Mouse (Mus musculus) frontal cortex, adult 2 months (tissue): ENCODE measurements around the gene Sgf29. TPM values are rescaled to one million over a fixed set of nuclear protein-coding genes. Genes with fewer than 3 reads are reported as not detected.
"Not testable (repeated sequence)": the region's sequence is repeated elsewhere in the genome, so short reads cannot be mapped to it uniquely, and the experiment has no call there.

Source experiments
- DNase-seq, 2 experiments: peaks; one replicate each; pipeline ENCODE4 v3.0.0; 2022; ENCODE audit warnings: low spot score in 1 of 2; ENCODE audit errors: extremely low spot score in 1 of 2
- polyA plus RNA-seq: library from polyadenylated mRNA; depleted of rRNA; stranded (reverse); fragments of >200 nt; gene quantifications from 2 replicates; pipeline ENCODE4 v1.2.3, GENCODE M21; 2012

Gene Sgf29
- polyA plus RNA-seq, 1 experiment: 40.2 TPM

- DNase-seq: no peak
Measured at GRCm38 (mm10) chr7:126678545-126679341, 29.6 kb downstream of the Sgf29 start.

- DNase-seq: no peak
Measured at GRCm38 (mm10) chr7:126679683-126680082, 30.6 kb downstream of the Sgf29 start.

GRCm38 (mm10) chr7:126681221-126681620, 32.1 kb downstream of the Sgf29 start:
- DNase-seq: no peak

- DNase-seq: not testable (repeated sequence)
Measured at GRCm38 (mm10) chr7:126688156-126688555, 39.0 kb downstream of the Sgf29 start.

- DNase-seq: no peak
Measured at GRCm38 (mm10) chr7:126689021-126689420, 39.9 kb downstream of the Sgf29 start.

- DNase-seq: no peak
Measured at GRCm38 (mm10) chr7:126690737-126691136, 41.6 kb downstream of the Sgf29 start.

GRCm38 (mm10) chr7:126691676-126692075, 42.6 kb downstream of the Sgf29 start:
- no peak for DNase-seq

GRCm38 (mm10) chr7:126692426-126692825, 43.3 kb downstream of the Sgf29 start:
- DNase-seq: no peak

- DNase-seq: peak; percentile 59 to 93
Measured at GRCm38 (mm10) chr7:126693256-126693655, 44.1 kb downstream of the Sgf29 start.

GRCm38 (mm10) chr7:126693781-126694180, 44.7 kb downstream of the Sgf29 start:
- no peak for DNase-seq

- DNase-seq: no peak
Measured at GRCm38 (mm10) chr7:126694441-126695051, 45.4 kb downstream of the Sgf29 start.

GRCm38 (mm10) chr7:126695210-126695611, 46.1 kb downstream of the Sgf29 start, which contains the start of gene Bola2:
TSS of gene Bola2 (plus strand) at chr7:126695401.
- DNase-seq: no peak

GRCm38 (mm10) chr7:126695631-126696207, 46.6 kb downstream of the Sgf29 start, which contains the start of gene Slx1b:
TSS of gene Slx1b (minus strand) at chr7:126695784.
- DNase-seq: peak; percentile 91 to 97

GRCm38 (mm10) chr7:126696303-126696702, 47.2 kb downstream of the Sgf29 start:
- no peak for DNase-seq

GRCm38 (mm10) chr7:126696886-126697285, 47.8 kb downstream of the Sgf29 start:
- no peak for DNase-seq

GRCm38 (mm10) chr7:126697838-126698237, 48.7 kb downstream of the Sgf29 start:
- DNase-seq: no peak

GRCm38 (mm10) chr7:126700063-126701015, 51.2 kb downstream of the Sgf29 start:
- no peak for DNase-seq

- peak; percentile 78 to 97 for DNase-seq
Measured at GRCm38 (mm10) chr7:126701070-126701469, 52.0 kb downstream of the Sgf29 start.

- DNase-seq: no peak
Measured at GRCm38 (mm10) chr7:126701559-126702357, 52.6 kb downstream of the Sgf29 start.

GRCm38 (mm10) chr7:126702358-126702757, 53.2 kb downstream of the Sgf29 start:
- DNase-seq: no peak
